Mouse (Mus musculus) retina, adult 2 months (tissue): ENCODE results near the gene Tanc1.

Experiments used
- DNase-seq: peaks from one replicate; pipeline ENCODE4 v3.0.0-alpha.2; 2012; ENCODE audit warnings: low read depth, low spot score

The Tanc1 gene

GRCm38 (mm10) chr2:59881404-59881803, 269.6 kb downstream of the Tanc1 start:
- no peak for DNase-seq

- DNase-seq: peak; percentile 74
Measured at GRCm38 (mm10) chr2:59881831-59882741, 270.2 kb downstream of the Tanc1 start, which contains the start of gene Wdsub1. TSS of gene Wdsub1 (minus strand) at chr2:59882591.

DNA sequence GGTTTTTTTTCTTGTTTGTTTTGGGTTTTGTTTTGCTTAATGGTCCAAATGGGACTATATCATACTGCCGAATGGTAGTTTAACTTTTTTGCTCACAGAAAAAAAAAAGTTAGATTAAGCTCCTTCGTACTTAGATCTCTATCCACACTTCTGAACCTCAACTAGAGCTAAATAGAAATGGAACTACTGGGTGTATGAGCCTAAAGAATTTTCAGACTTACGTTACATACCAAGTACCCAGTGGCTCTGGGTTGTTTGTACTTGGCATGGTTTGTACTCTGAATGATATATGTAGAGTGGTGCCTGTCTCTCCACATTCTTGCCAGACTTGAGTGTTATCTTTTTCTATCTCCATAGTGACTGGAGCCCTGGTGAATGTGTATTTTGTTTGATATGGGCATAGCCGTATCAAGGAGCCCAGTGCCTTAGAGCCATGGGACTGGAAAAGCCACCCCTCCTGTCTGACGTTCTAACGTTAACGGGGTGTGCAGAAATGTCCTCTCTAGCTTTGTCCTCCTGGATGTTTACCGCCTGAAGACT, 271.0 kb downstream of the Tanc1 start:
- DNase-seq: no peak

DNA sequence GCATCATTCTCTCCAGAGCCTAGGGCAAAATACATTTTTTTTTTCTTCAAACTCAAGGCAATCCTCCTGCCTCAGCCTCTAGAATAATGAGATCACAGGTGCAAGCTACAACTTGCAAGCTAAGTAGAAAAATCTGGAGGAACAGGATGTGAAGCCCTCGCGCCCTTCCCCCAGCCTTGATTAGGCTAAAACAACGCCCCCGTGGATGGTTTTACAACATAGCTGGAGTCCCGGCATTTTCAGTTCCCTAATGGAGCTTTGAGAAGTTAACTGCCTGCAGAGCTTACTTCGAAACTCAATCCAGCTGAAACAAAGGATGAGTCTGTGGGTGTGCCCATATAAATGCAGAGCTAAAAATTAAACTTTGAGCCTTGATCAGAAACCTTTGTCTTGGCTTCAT, 277.9 kb downstream of the Tanc1 start:
- no peak for DNase-seq
